Mouse (Mus musculus) spleen, adult 12 weeks (tissue): ENCODE data around the gene Ccdc92b.
"Not testable (repeated sequence)": the region's sequence is repeated elsewhere in the genome, so short reads cannot be mapped to it uniquely, and the experiment has no call there.

Experiments
- DNase-seq: peaks from one replicate; pipeline ENCODE4 v3.0.0; 2022; ENCODE audit warnings: low spot score

Ccdc92b gene

GRCm38 (mm10) chr11:74619201-74619955 lies at the start of gene Ccdc92b:
TSS of gene Ccdc92b (plus strand) at chr11:74619605.
- DNase-seq: peak; percentile 64

GRCm38 (mm10) chr11:74569735-74570134 lies 49.7 kb upstream of the Ccdc92b start:
- DNase-seq: no peak

GRCm38 (mm10) chr11:74572459-74573061 lies 46.8 kb upstream of the Ccdc92b start:
- DNase-seq: peak; percentile 11

GRCm38 (mm10) chr11:74574768-74575434 lies 44.5 kb upstream of the Ccdc92b start:
- no peak for DNase-seq

GRCm38 (mm10) chr11:74575940-74576339 lies 43.5 kb upstream of the Ccdc92b start:
- peak; percentile 21 for DNase-seq

- peak; percentile 5 for DNase-seq
Observed at GRCm38 (mm10) chr11:74577068-74577467, 42.3 kb upstream of the Ccdc92b start.

GRCm38 (mm10) chr11:74581333-74581732 lies 38.1 kb upstream of the Ccdc92b start:
- not testable (repeated sequence) for DNase-seq

GRCm38 (mm10) chr11:74582464-74582863 lies 36.9 kb upstream of the Ccdc92b start:
- no peak for DNase-seq

- no peak for DNase-seq
Observed at GRCm38 (mm10) chr11:74583824-74584349, 35.5 kb upstream of the Ccdc92b start.

- DNase-seq: no peak
Observed at GRCm38 (mm10) chr11:74584946-74585723, 34.3 kb upstream of the Ccdc92b start.

GRCm38 (mm10) chr11:74586401-74586800 lies 33.0 kb upstream of the Ccdc92b start:
- no peak for DNase-seq

GRCm38 (mm10) chr11:74589401-74590238 lies 29.8 kb upstream of the Ccdc92b start:
- DNase-seq: no peak

- no peak for DNase-seq
Observed at GRCm38 (mm10) chr11:74590239-74590596, 29.2 kb upstream of the Ccdc92b start.

- DNase-seq: no peak
Observed at GRCm38 (mm10) chr11:74590691-74591090, 28.7 kb upstream of the Ccdc92b start.

GRCm38 (mm10) chr11:74592246-74592645 lies 27.2 kb upstream of the Ccdc92b start:
- DNase-seq: no peak

- DNase-seq: no peak
Observed at GRCm38 (mm10) chr11:74597283-74597989, 22.0 kb upstream of the Ccdc92b start.

GRCm38 (mm10) chr11:74597990-74598337 lies 21.4 kb upstream of the Ccdc92b start:
- DNase-seq: no peak

- no peak for DNase-seq
Observed at GRCm38 (mm10) chr11:74602286-74602685, 17.1 kb upstream of the Ccdc92b start.

GRCm38 (mm10) chr11:74610068-74610467 lies 9.3 kb upstream of the Ccdc92b start:
- no peak for DNase-seq

- DNase-seq: no peak
Observed at GRCm38 (mm10) chr11:74610545-74611176, 8.7 kb upstream of the Ccdc92b start, which contains the start of gene Rap1gap2. TSS of gene Rap1gap2 (minus strand) at chr11:74610915.
